ENCODE assay signal across 30 mouse cellular contexts in genomic region chrX:71285473-71285872, GRCm38 (mm10).
DNase-seq lines count a peak whose midpoint lies in the region; ATAC-seq and TF ChIP-seq lines count a peak whose summit lies in the region.
"Had no signal": no experiment of that assay in that cellular context is flagged by ENCODE, and none has a peak within 500 bp of the region (broad histone marks: within the 10 kb centered on the region; RNA-seq: fewer than 3 reads in every experiment).

No protein-coding gene starts in this region.

- peak; percentile 26 for ATAC-seq in lung, postnatal 0 days
- ATAC-seq in CD4-positive, CD25-positive, alpha-beta regulatory T cell, adult 4 months: no peak
- ATAC-seq: forebrain, postnatal 0 days; intestine, postnatal 0 days; midbrain, embryonic 16.5 days had no signal

- WGBS in lung, postnatal 0 days: 59% methylated on average over 3 of the region's 3 CpGs
- 60% methylated on average over 3 of the region's 3 CpGs for WGBS in lung, adult 2 months

- H3K9ac ChIP-seq in lung, postnatal 0 days (replicated peaks; ENCODE audit: low read depth): no peak overlapping the region
- H3K9ac ChIP-seq: embryonic facial prominence, embryonic 12.5 days; forebrain, postnatal 0 days; heart, embryonic 12.5 days; hindbrain, embryonic 14.5 days; limb, embryonic 13.5 days; liver, embryonic 13.5 days; lung, embryonic 14.5 days; neural tube, embryonic 12.5 days had no signal

- peak; percentile 69 for DNase-seq in lung, postnatal 0 days (ENCODE audit: low spot score)
- no peak for DNase-seq in lung, adult 2 months
- peak; percentile 72 for DNase-seq in adipocyte (ENCODE audit: low spot score)
- peak; percentile 12 for DNase-seq in gonadal fat pad, adult 2 months (ENCODE audit: low read depth)
- no peak for DNase-seq in heart, adult 9 months (ENCODE audit: low spot score in 2 of 2)
- no peak for DNase-seq in heart, adult 8-10 months (ENCODE audit: low spot score)
- DNase-seq: adrenal gland, postnatal 10 days; B cell, adult 2 months; cerebellum, adult 11-12 months; cerebellum, adult 9-11 months; embryo, embryonic 11 days; forebrain, postnatal 0 days; gastrocnemius, postnatal 10 days; heart, adult 11 months; kidney, postnatal 4 days; liver, embryonic 13.5 days; lung, embryonic 14.5 days; right cerebral cortex, postnatal 4 days; thymus, postnatal 4 days had no signal

- H3K9me3 ChIP-seq in lung, postnatal 0 days (ENCODE audit: low read length): no peaks in the 10 kb centered on the region
- H3K9me3 ChIP-seq: embryonic facial prominence, embryonic 12.5 days; heart, embryonic 12.5 days; limb, embryonic 13.5 days; liver, embryonic 13.5 days; neural tube, embryonic 12.5 days had no signal

- H3K4me3 ChIP-seq in lung, postnatal 0 days (ENCODE audit: low read depth, low read length): no peak overlapping the region
- no peak overlapping the region for H3K4me3 ChIP-seq in lung, adult 2 months (replicated peaks; ENCODE audit: extremely low read depth, low read depth, low read length)
- H3K4me3 ChIP-seq: embryonic facial prominence, embryonic 12.5 days; heart, embryonic 12.5 days; limb, embryonic 13.5 days; liver, embryonic 13.5 days; myocyte; neural tube, embryonic 12.5 days had no signal

- no peaks in the 10 kb centered on the region for H3K36me3 ChIP-seq in lung, postnatal 0 days (ENCODE audit: insufficient read depth, low read length)
- H3K36me3 ChIP-seq: embryonic facial prominence, embryonic 12.5 days; heart, embryonic 12.5 days; limb, embryonic 13.5 days; liver, embryonic 13.5 days; neural tube, embryonic 12.5 days had no signal

- no peak overlapping the region for H3K27ac ChIP-seq in lung, postnatal 0 days (ENCODE audit: low read length)
- H3K27ac ChIP-seq: embryonic facial prominence, embryonic 12.5 days; hindbrain, embryonic 14.5 days; limb, embryonic 13.5 days; liver, embryonic 13.5 days; neural tube, embryonic 12.5 days had no signal

- H3K4me2 ChIP-seq in lung, postnatal 0 days (replicated peaks; ENCODE audit: low read depth, low read length): no peak overlapping the region
- H3K4me2 ChIP-seq: embryonic facial prominence, embryonic 12.5 days; heart, embryonic 12.5 days; hindbrain, embryonic 14.5 days; limb, embryonic 13.5 days; liver, embryonic 13.5 days; lung, embryonic 14.5 days; midbrain, embryonic 11.5 days; neural tube, embryonic 12.5 days had no signal

- no peak for TF ChIP-seq CTCF in lung, postnatal 0 days (IDR thresholded peaks at IDR 0.05)
- TF ChIP-seq CTCF in lung, adult 2 months (IDR thresholded peaks at IDR 0.05; ENCODE audit: insufficient read depth, low read length): no peak

- 0 out of 2 replicates have a peak, but pooled peaks cover 3% of the 10 kb centered on the region for H3K27me3 ChIP-seq in lung, postnatal 0 days (replicated peaks; ENCODE audit: insufficient read depth, low read length)
- H3K27me3 ChIP-seq: CH12.LX; embryonic facial prominence, embryonic 12.5 days; heart, embryonic 12.5 days; liver, embryonic 13.5 days; neural tube, embryonic 12.5 days had no signal

- no peaks in the 10 kb centered on the region for H3K4me1 ChIP-seq in lung, postnatal 0 days (ENCODE audit: insufficient read depth, low read depth, low read length)
- H3K4me1 ChIP-seq in lung, adult 2 months (ENCODE audit: control insufficient read depth, insufficient read depth, low read length): no peaks in the 10 kb centered on the region
- H3K4me1 ChIP-seq: embryonic facial prominence, embryonic 12.5 days; heart, embryonic 12.5 days; limb, embryonic 13.5 days; liver, embryonic 13.5 days; neural tube, embryonic 12.5 days had no signal

- peak; percentile 53 for TF ChIP-seq EP300 in lung, postnatal 0 days (IDR thresholded peaks at IDR 0.05)

- no peak for TF ChIP-seq POLR2A in lung, adult 2 months (IDR thresholded peaks at IDR 0.05; ENCODE audit: borderline replicate concordance, extremely low read depth, low read depth, low read length)

Comparison
In these comparisons a context has a peak if more than half of its experiments do, and no peak if none do; other contexts are left out.
1. DNase-seq: peak in lung, postnatal 0 days (single experiment), adipocyte (single experiment) and gonadal fat pad, adult 2 months (single experiment); none in lung, adult 2 months (single experiment), heart, adult 9 months (0 of 2) and heart, adult 8-10 months (single experiment).